Mouse (Mus musculus) bone marrow, adult 2 months (tissue): ENCODE data around the gene Ceacam18. TPM values are rescaled to one million over a fixed set of nuclear protein-coding genes. Genes with fewer than 3 reads are reported as not detected.

Experiments used
- H3K27ac ChIP-seq: fragments of 200-500 bp; 2 replicates; pipeline ENCODE4 v1.5.1; 2012; ENCODE audit warnings: low read depth, mild to moderate bottlenecking, control low read depth, inconsistent platforms, low read length; ENCODE audit not compliant: control insufficient read depth, poor library complexity, insufficient read depth
- H3K4me1 ChIP-seq: fragments of 200-500 bp; 2 replicates; pipeline ENCODE4 v1.6.1; 2011; ENCODE audit warnings: low read length; ENCODE audit not compliant: control insufficient read depth, insufficient read depth
- H3K4me3 ChIP-seq: fragments of 200-500 bp; replicated peaks from 2 replicates; pipeline ENCODE3; 2011; ENCODE audit warnings: mild to moderate bottlenecking, low read depth, low read length, control low read depth; ENCODE audit not compliant: control insufficient read depth
- CTCF ChIP-seq: fragments of 200-500 bp; IDR thresholded peaks from 2 replicates; pipeline ENCODE4 v1.5.1; 2011; ENCODE audit warnings: low read length, control low read depth; ENCODE audit not compliant: control insufficient read depth, insufficient read depth
- POLR2A ChIP-seq: fragments of 200-500 bp; IDR thresholded peaks from 2 replicates; pipeline ENCODE4 v1.6.1; 2011; ENCODE audit warnings: low read depth, mild to moderate bottlenecking, control low read depth, low read length, borderline replicate concordance; ENCODE audit not compliant: control insufficient read depth
- polyA plus RNA-seq: library from polyadenylated mRNA; stranded (reverse); fragments of >200 nt; gene quantifications from 2 replicates; pipeline ENCODE4 v1.2.4, GENCODE M21; 2011; ENCODE audit warnings: low replicate concordance; ENCODE audit not compliant: missing spikeins, insufficient read depth, insufficient read length

Gene Ceacam18
- polyA plus RNA-seq, 1 experiment: not detected

GRCm38 (mm10) chr7:43690118-43690517, 55.6 kb downstream of the Ceacam18 start, which contains the start of gene Klk14:
Gene Klk14, plus strand, starts transcription at chr7:43690418.
- H3K27ac ChIP-seq: no peak within 1 kb of the TSS
- no peaks in the 10 kb centered on the region for H3K4me1 ChIP-seq
- H3K4me3 ChIP-seq: no peak within 1 kb of the TSS
- TF ChIP-seq POLR2A: no peak
- TF ChIP-seq CTCF: no peak

Other genes starting within 250 kb of the Ceacam18 start
- gene Siglecg, start 226.5 kb upstream of the Ceacam18 start, polyA plus RNA-seq: 33.1 and 73.3 TPM in 2 replicates
- gene Lim2, start 207.0 kb upstream of the Ceacam18 start, polyA plus RNA-seq: 1.9 and 2.1 TPM in 2 replicates
- 18.5 and 43.6 TPM in 2 replicates for gene Nkg7, start 197.6 kb upstream of the Ceacam18 start, polyA plus RNA-seq
- 2.0 and 4.7 TPM in 2 replicates for gene Cldnd2, start 193.9 kb upstream of the Ceacam18 start, polyA plus RNA-seq
- gene Etfb, start 190.6 kb upstream of the Ceacam18 start, polyA plus RNA-seq: 149 and 240 TPM in 2 replicates
- gene Gm45233, start 190.6 kb upstream of the Ceacam18 start, polyA plus RNA-seq: not detected in 2 replicates
- gene Vsig10l, start 171.6 kb upstream of the Ceacam18 start, polyA plus RNA-seq: 1.9 and 5.7 TPM in 2 replicates
- not detected in 2 replicates for gene Iglon5, start 144.6 kb upstream of the Ceacam18 start, polyA plus RNA-seq
- 0.85 TPM in 1 of 2 replicates, not detected in the other for gene 4931406B18Rik, start 128.8 kb upstream of the Ceacam18 start, polyA plus RNA-seq
- gene Cd33, start 90.3 kb upstream of the Ceacam18 start, polyA plus RNA-seq: 14.2 and 48.4 TPM in 2 replicates
- 1.3 and 2.9 TPM in 2 replicates for gene Zfp658, start 72.5 kb upstream of the Ceacam18 start, polyA plus RNA-seq
- 1.7 TPM in 2 replicates for gene Zfp719, start 55.1 kb upstream of the Ceacam18 start, polyA plus RNA-seq
- 1.6 TPM in 1 of 2 replicates, not detected in the other for gene Zfp819, start 27.5 kb upstream of the Ceacam18 start, polyA plus RNA-seq
- gene Siglece, start 25.5 kb downstream of the Ceacam18 start, polyA plus RNA-seq: 14.5 and 24.2 TPM in 2 replicates
- gene Ctu1, start 37.3 kb downstream of the Ceacam18 start, polyA plus RNA-seq: 2.4 and 3.6 TPM in 2 replicates
- gene Klk14, start 55.7 kb downstream of the Ceacam18 start, polyA plus RNA-seq: not detected in 2 replicates
- not detected in 2 replicates for gene Klk13, start 77.9 kb downstream of the Ceacam18 start, polyA plus RNA-seq
- gene Klk12, start 134.2 kb downstream of the Ceacam18 start, polyA plus RNA-seq: not detected in 2 replicates
- not detected in 2 replicates for gene Klk11, start 139.9 kb downstream of the Ceacam18 start, polyA plus RNA-seq
- not detected in 2 replicates for gene Klk10, start 146.3 kb downstream of the Ceacam18 start, polyA plus RNA-seq
- gene Klk9, start 157.2 kb downstream of the Ceacam18 start, polyA plus RNA-seq: not detected in 2 replicates
- gene Klk8, start 162.9 kb downstream of the Ceacam18 start, polyA plus RNA-seq: 0.92 and 2.3 TPM in 2 replicates
- not detected in 2 replicates for gene Klk7, start 176.6 kb downstream of the Ceacam18 start, polyA plus RNA-seq
- not detected in 2 replicates for gene Klk6, start 189.8 kb downstream of the Ceacam18 start, polyA plus RNA-seq
- not detected in 2 replicates for gene Klk5, start 207.3 kb downstream of the Ceacam18 start, polyA plus RNA-seq
- gene Klk4, start 246.5 kb downstream of the Ceacam18 start, polyA plus RNA-seq: not detected in 2 replicates